Comparison of ENCODE assay signal across 30 mouse cellular contexts in the genomic region with DNA sequence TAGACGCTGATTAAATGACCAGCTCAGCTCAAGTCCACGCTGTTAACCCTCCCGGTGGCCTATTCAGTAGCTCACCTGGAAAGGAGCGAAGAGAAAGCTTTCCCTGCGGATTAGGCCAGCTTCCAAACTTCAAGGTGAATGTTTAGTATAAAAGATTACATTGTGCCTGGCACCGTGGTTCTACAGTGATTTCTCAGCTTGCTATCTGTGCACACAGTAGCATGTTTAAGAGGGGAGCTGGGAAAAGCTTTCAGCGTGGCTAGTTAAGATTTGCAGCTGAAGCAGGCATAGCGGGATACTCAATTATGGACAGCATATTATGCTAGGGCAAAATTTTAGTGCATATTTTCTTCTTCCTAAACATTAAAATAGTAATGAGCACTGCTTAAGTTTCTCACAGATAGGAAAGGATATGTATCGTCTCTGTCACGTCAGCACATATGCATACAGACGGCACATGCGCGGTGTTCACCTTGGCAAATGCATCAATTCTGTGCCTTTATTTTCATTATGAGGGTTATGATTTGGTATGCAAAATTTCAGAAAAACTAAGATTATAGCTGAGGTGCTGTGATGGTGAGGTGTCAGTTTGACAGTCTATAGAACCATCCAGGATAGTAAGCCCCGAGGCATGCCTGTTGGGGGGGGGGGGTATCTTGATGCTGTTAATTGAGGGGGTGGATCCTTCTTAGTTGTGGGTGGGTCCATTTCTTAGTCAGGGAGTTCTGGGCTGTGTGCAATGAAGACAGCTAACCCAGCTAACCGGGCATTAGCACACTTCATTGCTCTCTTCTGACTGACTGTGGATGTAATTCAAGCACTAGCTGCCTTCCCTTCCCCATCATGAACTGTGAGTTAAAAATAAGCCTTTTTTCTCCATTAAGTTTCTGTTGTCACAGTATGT. TPM values are rescaled to one million over a fixed set of nuclear protein-coding genes. Genes with fewer than 3 reads are reported as not detected.
DNase-seq lines count a peak whose midpoint lies in the region; ATAC-seq and TF ChIP-seq lines count a peak whose summit lies in the region.
"Had no signal": no experiment of that assay in that cellular context is flagged by ENCODE, and none has a peak within 500 bp of the region (broad histone marks: within the 10 kb centered on the region; RNA-seq: fewer than 3 reads in every experiment).

No protein-coding gene starts in this region.

- H3K27ac ChIP-seq in hindbrain, embryonic 16.5 days (ENCODE audit: low read depth, low read length), result no peak overlapping the region
- no peak overlapping the region for H3K27ac ChIP-seq in hindbrain, embryonic 14.5 days
- no peak overlapping the region for H3K27ac ChIP-seq in forebrain, embryonic 10.5 days
- H3K27ac ChIP-seq in forebrain, embryonic 15.5 days (replicated peaks), result no peak overlapping the region
- H3K27ac ChIP-seq in heart, adult 2 months, result no peak overlapping the region
- H3K27ac ChIP-seq: gastrocnemius, adult 2 months; limb, embryonic 10.5 days; limb, embryonic 15.5 days; liver, embryonic 13.5 days; neural tube, embryonic 13.5 days had no signal

- no peaks in the 10 kb centered on the region for H3K4me1 ChIP-seq in hindbrain, embryonic 16.5 days (ENCODE audit: control insufficient read depth, insufficient read depth, low read depth, low read length)
- H3K4me1 ChIP-seq in hindbrain, embryonic 14.5 days (replicated peaks; ENCODE audit: control insufficient read depth, insufficient read depth, low read length), result no peaks in the 10 kb centered on the region
- peaks cover 13% of the 10 kb centered on the region; the same call in 1 of the 2 replicates for H3K4me1 ChIP-seq in forebrain, embryonic 10.5 days
- peaks cover 6% of the 10 kb centered on the region; the same call in 1 of the 2 replicates for H3K4me1 ChIP-seq in forebrain, embryonic 15.5 days
- no peaks in the 10 kb centered on the region for H3K4me1 ChIP-seq in heart, adult 2 months (ENCODE audit: control insufficient read depth, insufficient read depth, low read length)
- H3K4me1 ChIP-seq: heart, embryonic 12.5 days; limb, embryonic 10.5 days; limb, embryonic 15.5 days; liver, embryonic 13.5 days; megakaryocyte, embryonic 14.5 days had no signal

- TF ChIP-seq POLR2A in heart, adult 2 months (IDR thresholded peaks at IDR 0.05; ENCODE audit: insufficient read depth, low read depth, low read length), result no peak

- no peak overlapping the region for H3K4me3 ChIP-seq in hindbrain, embryonic 16.5 days (ENCODE audit: low read length)
- H3K4me3 ChIP-seq in hindbrain, embryonic 14.5 days (replicated peaks; ENCODE audit: low read length), result no peak overlapping the region
- no peak overlapping the region for H3K4me3 ChIP-seq in forebrain, embryonic 10.5 days
- no peak overlapping the region for H3K4me3 ChIP-seq in forebrain, embryonic 15.5 days
- no peak overlapping the region for H3K4me3 ChIP-seq in heart, adult 2 months
- H3K4me3 ChIP-seq: gastrocnemius, adult 2 months; heart, embryonic 12.5 days; limb, embryonic 10.5 days; limb, embryonic 15.5 days; liver, embryonic 13.5 days; megakaryocyte, embryonic 14.5 days; neural tube, embryonic 13.5 days had no signal

- no peak for TF ChIP-seq EP300 in heart, adult 2 months (IDR thresholded peaks at IDR 0.05; ENCODE audit: insufficient read depth, low read depth, low read length)

- H3K36me3 ChIP-seq in hindbrain, embryonic 16.5 days (ENCODE audit: control insufficient read depth, insufficient read depth, low read length), result no peaks in the 10 kb centered on the region
- no peaks in the 10 kb centered on the region for H3K36me3 ChIP-seq in hindbrain, embryonic 14.5 days (replicated peaks; ENCODE audit: control insufficient read depth, insufficient read depth)
- H3K36me3 ChIP-seq in forebrain, embryonic 10.5 days (replicated peaks), result no peaks in the 10 kb centered on the region
- H3K36me3 ChIP-seq in forebrain, embryonic 15.5 days, result no peaks in the 10 kb centered on the region
- no peaks in the 10 kb centered on the region for H3K36me3 ChIP-seq in heart, adult 2 months (ENCODE audit: control insufficient read depth, insufficient read depth, low read length)
- H3K36me3 ChIP-seq: heart, embryonic 12.5 days; limb, embryonic 10.5 days; limb, embryonic 15.5 days; liver, embryonic 13.5 days; neural tube, embryonic 13.5 days had no signal

- no peaks in the 10 kb centered on the region for H3K9me3 ChIP-seq in hindbrain, embryonic 16.5 days (ENCODE audit: control insufficient read depth, low read length)
- H3K9me3 ChIP-seq in hindbrain, embryonic 14.5 days (ENCODE audit: control insufficient read depth, low read length), result no peaks in the 10 kb centered on the region
- no peaks in the 10 kb centered on the region for H3K9me3 ChIP-seq in forebrain, embryonic 10.5 days
- no peaks in the 10 kb centered on the region for H3K9me3 ChIP-seq in forebrain, embryonic 15.5 days
- H3K9me3 ChIP-seq: heart, embryonic 12.5 days; limb, embryonic 10.5 days; limb, embryonic 15.5 days; liver, embryonic 13.5 days; neural tube, embryonic 13.5 days had no signal

- 67% methylated on average over 15 of the region's 15 CpGs for WGBS in hindbrain, embryonic 16.5 days
- WGBS in hindbrain, embryonic 14.5 days, result 75% methylated on average over 15 of the region's 15 CpGs
- WGBS in forebrain, embryonic 10.5 days, result 67% methylated on average over 15 of the region's 15 CpGs
- WGBS in forebrain, embryonic 15.5 days, result 43% methylated on average over 15 of the region's 15 CpGs
- 76% methylated on average over 15 of the region's 15 CpGs for WGBS in heart, adult 2 months

- no peak overlapping the region for H3K9ac ChIP-seq in hindbrain, embryonic 16.5 days (ENCODE audit: low read depth, low read length)
- no peak overlapping the region for H3K9ac ChIP-seq in hindbrain, embryonic 14.5 days
- no peak overlapping the region for H3K9ac ChIP-seq in forebrain, embryonic 15.5 days (replicated peaks)
- H3K9ac ChIP-seq in heart, adult 2 months (ENCODE audit: low read depth, low read length), result no peak overlapping the region
- H3K9ac ChIP-seq: heart, embryonic 12.5 days; limb, embryonic 15.5 days; liver, embryonic 13.5 days; neural tube, embryonic 13.5 days had no signal

- no peak for DNase-seq in hindbrain, embryonic 14.5 days (ENCODE audit: low spot score)
- DNase-seq in brain, adult 2 months (ENCODE audit: low read depth, low spot score), result peak; percentile 6
- peak; percentile 13 for DNase-seq in forebrain, embryonic 10.5 days (ENCODE audit: extremely low spot score, low spot score)
- DNase-seq in kidney, adult 8-10 months, result no peak
- DNase-seq in heart, adult 2 months, result no peak
- DNase-seq: adrenal gland, postnatal 25 days; cerebellum, adult 2 months; cerebellum, postnatal 14 days; gastrocnemius, adult 2 months; gastrocnemius, postnatal 36 days; heart, adult 18-20 months; heart, postnatal 4 days; kidney, adult 18-20 months; kidney, postnatal 4 days; layer of hippocampus, postnatal 36 days; liver, embryonic 13.5 days; lung, adult 18-20 months; lung, postnatal 4 days; right cerebral cortex, adult 18-20 months; spleen, adult 18-20 months; thymus, postnatal 14 days had no signal

- no peaks in the 10 kb centered on the region for H3K27me3 ChIP-seq in hindbrain, embryonic 16.5 days (replicated peaks; ENCODE audit: control insufficient read depth, insufficient read depth, low read length)
- no peaks in the 10 kb centered on the region for H3K27me3 ChIP-seq in hindbrain, embryonic 14.5 days (ENCODE audit: control insufficient read depth, insufficient read depth, low read length)
- no peaks in the 10 kb centered on the region for H3K27me3 ChIP-seq in forebrain, embryonic 10.5 days (ENCODE audit: poor library complexity, severe bottlenecking)
- no peaks in the 10 kb centered on the region for H3K27me3 ChIP-seq in forebrain, embryonic 15.5 days
- no peaks in the 10 kb centered on the region for H3K27me3 ChIP-seq in heart, adult 2 months (ENCODE audit: control insufficient read depth, insufficient read depth, low read length)
- H3K27me3 ChIP-seq: heart, embryonic 12.5 days; limb, embryonic 15.5 days; liver, embryonic 13.5 days; megakaryocyte, embryonic 14.5 days; neural tube, embryonic 13.5 days had no signal

- H3K4me2 ChIP-seq in hindbrain, embryonic 16.5 days (ENCODE audit: low read length), result no peak overlapping the region
- H3K4me2 ChIP-seq in hindbrain, embryonic 14.5 days (replicated peaks), result no peak overlapping the region
- H3K4me2 ChIP-seq in forebrain, embryonic 15.5 days (replicated peaks), result no peak overlapping the region
- H3K4me2 ChIP-seq: heart, embryonic 12.5 days; limb, embryonic 15.5 days; liver, embryonic 13.5 days; neural tube, embryonic 13.5 days had no signal

- TF ChIP-seq CTCF in heart, adult 2 months (IDR thresholded peaks at IDR 0.05), result no peak

- intact Hi-C loops in heart, adult 2 months (cut with DNase I), result no loop called here

- H3K79me2 ChIP-seq in heart, adult 2 months (replicated peaks; ENCODE audit: control insufficient read depth, insufficient read depth, low read length), result no peaks in the 10 kb centered on the region

- ATAC-seq in hindbrain, embryonic 16.5 days, result 0 out of 2 replicates have a peak, but pooled peaks have one; percentile 17
- ATAC-seq in hindbrain, embryonic 14.5 days (ENCODE audit: low FRiP score), result no peak
- peak; percentile 58; the same call in 1 of the 2 replicates for ATAC-seq in forebrain, embryonic 15.5 days (replicated peaks)
- ATAC-seq: CD4-positive, CD25-positive, alpha-beta regulatory T cell, adult 4 months; lung, postnatal 0 days had no signal

RNA-seq across cellular contexts. Expression of a gene that starts 38.8 kb away (rescaled TPM):
- polyA plus RNA-seq in hindbrain, embryonic 16.5 days (2015; fragmentation: Nextera tagmentation; extraction: Ambion mirVana), result 18.3 and 20.8 TPM in 2 replicates
- polyA plus RNA-seq in hindbrain, embryonic 14.5 days (2014; fragmentation: Nextera tagmentation; extraction: Ambion mirVana), result 23.8 and 24.2 TPM in 2 replicates
- 0.55 and 0.77 TPM in 2 replicates for polyA plus RNA-seq in forebrain, embryonic 10.5 days (2016; fragmentation: Nextera tagmentation; extraction: Ambion mirVana)
- 11.0 and 11.3 TPM in 2 replicates for polyA plus RNA-seq in forebrain, embryonic 15.5 days (2015; fragmentation: Nextera tagmentation; extraction: Ambion mirVana)
- not detected for total RNA-seq in heart, adult 2 months (2021)
- not detected in 2 replicates for polyA plus RNA-seq in heart, adult 2 months (2012; rRNA removed)
- total RNA-seq: adrenal gland, postnatal 25 days; gastrocnemius, adult 2 months; gastrocnemius, postnatal 36 days; heart, adult 18-20 months; heart, postnatal 4 days had no signal

Comparison
In these comparisons a context has a peak if more than half of its experiments do, and no peak if none do; other contexts are left out.
1. DNase-seq: peak in brain, adult 2 months (single experiment) and forebrain, embryonic 10.5 days (single experiment); none in hindbrain, embryonic 14.5 days (single experiment), kidney, adult 8-10 months (0 of 2) and heart, adult 2 months (0 of 2).